ENCODE assay signal across 8 mouse cellular contexts in the genomic region with DNA sequence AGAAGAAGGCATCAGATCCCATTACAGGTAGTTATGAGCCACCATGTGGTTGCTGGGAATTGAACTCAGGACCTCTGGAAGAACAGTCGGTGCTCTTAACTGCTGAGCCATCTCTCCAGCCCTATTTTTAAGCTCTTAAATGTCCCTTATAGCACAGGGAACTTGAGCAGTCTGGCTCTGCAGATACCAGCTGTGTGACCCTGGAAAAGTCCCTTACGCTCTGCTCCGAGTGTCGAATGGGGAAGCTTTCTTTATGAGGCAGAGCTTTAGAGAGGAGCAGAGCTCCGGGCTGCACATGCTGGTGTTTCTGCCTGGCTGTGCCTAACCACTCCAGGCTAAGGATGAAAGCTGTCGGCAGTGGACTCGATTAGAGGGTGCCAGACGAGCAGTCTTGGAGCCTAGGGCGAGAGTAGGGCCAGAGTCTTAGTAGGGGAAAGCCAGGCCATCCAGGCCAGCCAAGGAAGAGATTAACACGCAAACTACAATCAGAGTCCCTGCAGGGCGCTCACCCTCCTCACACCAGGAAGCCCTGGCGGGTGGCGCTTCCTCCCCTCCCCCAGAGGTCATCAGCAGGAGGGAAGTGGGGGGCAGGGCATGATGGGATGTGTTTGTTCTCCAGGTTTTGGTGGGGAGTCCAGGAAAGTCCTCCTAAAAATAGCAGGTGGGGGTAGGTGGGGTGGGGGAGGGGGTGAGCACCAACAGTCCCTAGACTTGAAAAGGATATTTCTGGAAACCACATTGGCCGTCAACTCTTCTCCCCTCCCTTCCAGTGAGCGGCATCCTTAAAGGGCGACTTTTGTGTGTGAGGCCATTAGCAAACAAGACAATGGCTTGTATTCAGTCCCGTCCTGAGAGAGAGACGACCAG.
A peak's percentile ranks its signal among the peaks of the same experiment; 100 is the strongest.
DNase-seq lines count a peak whose midpoint lies in the region; ATAC-seq lines count a peak whose summit lies in the region.

No protein-coding gene starts in this region.

- peaks cover 16% of the 10 kb centered on the region; the same call in 1 of the 2 replicates for H3K9me3 ChIP-seq in forebrain, embryonic 10.5 days
- no peaks in the 10 kb centered on the region for H3K9me3 ChIP-seq in forebrain, embryonic 15.5 days
- H3K9me3 ChIP-seq in heart, embryonic 10.5 days, result peaks cover 7% of the 10 kb centered on the region; the same call in 1 of the 2 replicates

- DNase-seq in forebrain, embryonic 10.5 days (ENCODE audit: extremely low spot score, low spot score), result peak; percentile 24
- peak; percentile 62 for DNase-seq in adrenal gland, adult 8-10 months
- peak; percentile 89 for DNase-seq in heart, embryonic 10.5 days (ENCODE audit: low spot score)
- peak; percentile 87 to 91 for DNase-seq in kidney, postnatal 25 days
- no peak for DNase-seq in right cerebral cortex, postnatal 36 days (ENCODE audit: low spot score in 2 of 2)

- 7% methylated on average over 18 of the region's 18 CpGs for WGBS in forebrain, embryonic 10.5 days
- WGBS in forebrain, embryonic 15.5 days, result 17% methylated on average over 18 of the region's 18 CpGs
- WGBS in heart, embryonic 10.5 days, result 7% methylated on average over 18 of the region's 18 CpGs

- H3K4me2 ChIP-seq in forebrain, embryonic 15.5 days (replicated peaks), result no peak overlapping the region

- H3K9ac ChIP-seq in forebrain, embryonic 15.5 days (replicated peaks), result no peak overlapping the region

- peak overlapping the region; percentile 65 for H3K27ac ChIP-seq in forebrain, embryonic 10.5 days
- no peak overlapping the region for H3K27ac ChIP-seq in forebrain, embryonic 15.5 days (replicated peaks)
- H3K27ac ChIP-seq in heart, embryonic 10.5 days, result peak overlapping the region; percentile 86

- H3K36me3 ChIP-seq in forebrain, embryonic 10.5 days (replicated peaks), result peaks cover 17% of the 10 kb centered on the region
- no peaks in the 10 kb centered on the region for H3K36me3 ChIP-seq in forebrain, embryonic 15.5 days
- H3K36me3 ChIP-seq in heart, embryonic 10.5 days, result peaks cover 15% of the 10 kb centered on the region

- H3K27me3 ChIP-seq in forebrain, embryonic 10.5 days (ENCODE audit: poor library complexity, severe bottlenecking), result no peaks in the 10 kb centered on the region; the same call in 1 of the 2 replicates
- no peaks in the 10 kb centered on the region for H3K27me3 ChIP-seq in forebrain, embryonic 15.5 days
- H3K27me3 ChIP-seq in heart, embryonic 10.5 days (ENCODE audit: insufficient read depth, poor library complexity, severe bottlenecking), result no peaks in the 10 kb centered on the region

- peak overlapping the region; percentile 20; the same call in 1 of the 2 replicates for H3K4me3 ChIP-seq in forebrain, embryonic 10.5 days
- no peak overlapping the region for H3K4me3 ChIP-seq in forebrain, embryonic 15.5 days
- H3K4me3 ChIP-seq in heart, embryonic 10.5 days, result peak overlapping the region; percentile 33

- no peak for ATAC-seq in forebrain, embryonic 15.5 days (replicated peaks)
- peak; percentile 29 for ATAC-seq in megakaryocyte progenitor cell, adult 5-6 weeks (replicated peaks; ENCODE audit: poor library complexity)
- ATAC-seq in CD4-positive, CD25-positive, alpha-beta regulatory T cell, adult 4 months, result no peak

- peaks cover 48% of the 10 kb centered on the region for H3K4me1 ChIP-seq in forebrain, embryonic 10.5 days
- H3K4me1 ChIP-seq in forebrain, embryonic 15.5 days, result peaks cover 8% of the 10 kb centered on the region
- peaks cover 67% of the 10 kb centered on the region for H3K4me1 ChIP-seq in heart, embryonic 10.5 days

Comparison
In these comparisons a context has a peak if more than half of its experiments do, and no peak if none do; other contexts are left out.
1. DNase-seq: peak in forebrain, embryonic 10.5 days (single experiment), adrenal gland, adult 8-10 months (single experiment), heart, embryonic 10.5 days (single experiment) and kidney, postnatal 25 days (2 of 2); none in right cerebral cortex, postnatal 36 days (0 of 2).